Mouse (Mus musculus) embryonic fibroblast, embryonic 13.5 days (primary cell): ENCODE data around the gene Zbp1. TPM values are rescaled to one million over a fixed set of nuclear protein-coding genes. Genes with fewer than 3 reads are reported as not detected.
A peak's percentile ranks its signal among the peaks of the same experiment; 100 is the strongest.

Experiments
- H3K27ac ChIP-seq: 2 replicates; pipeline ENCODE4 v1.5.1; 2012; ENCODE audit warnings: low read length, control low read depth, inconsistent platforms; ENCODE audit not compliant: insufficient read depth
- H3K4me1 ChIP-seq: 2 replicates; pipeline ENCODE4 v1.6.1; 2011; ENCODE audit warnings: low read length; ENCODE audit not compliant: control insufficient read depth, insufficient read depth
- H3K4me3 ChIP-seq: 2 replicates; pipeline ENCODE4 v1.5.1; 2011; ENCODE audit warnings: mild to moderate bottlenecking, control low read depth, low read length; ENCODE audit not compliant: insufficient read depth
- CTCF ChIP-seq: IDR thresholded peaks from 2 replicates; pipeline ENCODE4 v1.5.1; 2011; ENCODE audit warnings: mild to moderate bottlenecking, control low read depth, low read length, moderate library complexity, borderline replicate concordance; ENCODE audit not compliant: insufficient read depth
- POLR2A ChIP-seq: IDR thresholded peaks from 2 replicates; pipeline ENCODE4 v1.6.1; 2011; ENCODE audit warnings: low read depth, mild to moderate bottlenecking, control low read depth, low read length, moderate library complexity
- polyA plus RNA-seq: library from polyadenylated mRNA; stranded (reverse); fragments of >200 nt; gene quantifications from 2 replicates; pipeline ENCODE4 v1.2.4, GENCODE M21; 2011; ENCODE audit warnings: low read depth; ENCODE audit not compliant: missing spikeins, insufficient read length

Zbp1 gene
- polyA plus RNA-seq, 1 experiment = 5.6 TPM

- TF ChIP-seq CTCF = peak; percentile 48; the same call in 1 of the 2 replicates
- no peak for TF ChIP-seq POLR2A
- Histone ChIP-seq H3K4me1 (no peaks in the 10 kb centered on the region), H3K4me3 (no peak overlapping the region), H3K27ac (no peak overlapping the region)
Measured at GRCm38 (mm10) chr2:173159354-173160311, 59.1 kb downstream of the Zbp1 start.

- no peak overlapping the region for H3K4me3 ChIP-seq
- H3K4me1 ChIP-seq = no peaks in the 10 kb centered on the region
- H3K27ac ChIP-seq = no peak overlapping the region
- TF ChIP-seq POLR2A = no peak
- no peak for TF ChIP-seq CTCF
Measured at GRCm38 (mm10) chr2:173158390-173159055, 60.2 kb downstream of the Zbp1 start.

- H3K4me1 ChIP-seq = no peaks in the 10 kb centered on the region
- TF ChIP-seq POLR2A = no peak
- no peak for TF ChIP-seq CTCF
- no peak overlapping the region for H3K4me3 ChIP-seq
- no peak overlapping the region for H3K27ac ChIP-seq
Measured at GRCm38 (mm10) chr2:173157871-173158270, 60.9 kb downstream of the Zbp1 start.

GRCm38 (mm10) chr2:173157376-173157775 lies 61.3 kb downstream of the Zbp1 start:
- H3K4me1 ChIP-seq = no peaks in the 10 kb centered on the region
- no peak for TF ChIP-seq POLR2A
- TF ChIP-seq CTCF = no peak
- no peak overlapping the region for H3K27ac ChIP-seq
- H3K4me3 ChIP-seq = no peak overlapping the region

- H3K4me1 ChIP-seq = no peaks in the 10 kb centered on the region
- no peak for TF ChIP-seq CTCF
- TF ChIP-seq POLR2A = no peak
Measured at GRCm38 (mm10) chr2:173156923-173157322, 61.8 kb downstream of the Zbp1 start.

More at GRCm38 (mm10) chr2:173156923-173157322, 61.8 kb downstream of the Zbp1 start:
- Histone ChIP-seq H3K27ac (no peak overlapping the region), H3K4me3 (no peak overlapping the region)

Other genes with a start within 250 kb of the Zbp1 start
- not detected in 2 replicates for gene Spo11, start 241.2 kb downstream of the Zbp1 start, polyA plus RNA-seq
- gene Rae1, start 218.8 kb downstream of the Zbp1 start, polyA plus RNA-seq = 54.8 and 57.4 TPM in 2 replicates
- 7.2 and 10.9 TPM in 2 replicates for gene Rbm38, start 198.4 kb downstream of the Zbp1 start, polyA plus RNA-seq
- gene Ctcfl, start 99.4 kb downstream of the Zbp1 start, polyA plus RNA-seq = not detected in 2 replicates
- not detected in 2 replicates for gene Pck1, start 65.9 kb downstream of the Zbp1 start, polyA plus RNA-seq
- gene Pmepa1, start 57.6 kb upstream of the Zbp1 start, polyA plus RNA-seq = 141 and 142 TPM in 2 replicates